Mouse (Mus musculus): ENCODE data around the gene Lypd6b.

DNA sequence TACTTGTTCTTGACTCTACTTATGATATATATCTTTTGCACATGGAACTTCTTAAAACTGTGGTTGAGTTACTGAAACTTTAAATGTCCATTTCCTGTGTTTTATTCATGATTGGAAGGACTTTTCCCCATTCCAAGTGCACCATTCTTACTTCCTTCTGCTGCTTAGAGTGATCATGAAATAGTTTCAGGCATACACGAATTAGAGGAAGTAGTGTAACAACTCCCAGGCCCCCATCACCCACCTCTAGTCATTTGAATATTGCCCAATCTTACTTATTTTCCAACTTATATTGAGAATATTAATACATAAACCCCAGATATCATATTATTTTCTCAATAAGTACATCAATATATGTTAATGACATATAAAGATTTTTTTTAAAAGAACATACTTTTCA is 139.9 kb downstream of the Lypd6b start:
- no peak for TF ChIP-seq CTCF (IDR thresholded peaks at IDR 0.05; ENCODE audit: low read depth, low read length)
- no peak for TF ChIP-seq POLR2A (IDR thresholded peaks at IDR 0.05; ENCODE audit: extremely low read depth, insufficient read depth, low read length)
